Mouse (Mus musculus) olfactory bulb, adult 2 months (tissue): ENCODE measurements at regions not wholly inside any gene's neighbourhood (a gene's known extent, or its start where the extent isn't known, plus 50 kb on each side); places are given as distances from the start of the nearest gene placed in this dataset.

ENCODE experiments used
- CTCF ChIP-seq: fragments of 200-500 bp; IDR thresholded peaks from 2 replicates; pipeline ENCODE4 v1.5.1; 2012; ENCODE audit warnings: low read depth, mild to moderate bottlenecking, low read length, moderate library complexity; ENCODE audit not compliant: insufficient read depth
- POLR2A ChIP-seq: fragments of 200-500 bp; IDR thresholded peaks from 2 replicates; pipeline ENCODE4 v1.6.1; 2012; ENCODE audit warnings: mild to moderate bottlenecking, low read depth, low read length, moderate library complexity; ENCODE audit not compliant: insufficient read depth

DNA sequence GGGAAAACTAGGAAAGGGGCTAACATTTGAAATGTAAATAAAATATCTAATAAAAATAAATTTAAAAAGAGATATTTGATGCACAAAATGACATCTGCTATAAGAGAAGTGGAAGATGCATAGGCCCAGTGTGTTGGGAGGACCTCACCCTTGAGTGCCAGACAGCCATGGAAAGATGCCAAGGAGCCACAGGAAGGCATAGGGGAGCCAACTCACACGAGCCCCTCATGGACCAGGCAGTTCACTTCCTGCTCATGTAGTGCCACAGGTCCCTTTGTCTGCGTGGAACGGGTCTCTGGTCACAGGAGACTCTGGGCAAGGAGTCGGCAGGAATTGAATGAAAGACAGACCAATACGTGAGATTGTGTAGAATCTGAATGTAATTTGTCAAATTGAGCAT is 152.0 kb downstream of the Med10 start:
- no peak for TF ChIP-seq CTCF
- no peak for TF ChIP-seq POLR2A
